Mouse (Mus musculus): ENCODE measurements around the gene Notch1.
A peak's percentile ranks its signal among the peaks of the same experiment; 100 is the strongest.

The Notch1 gene

GRCm38 (mm10) chr2:26408515-26409356 lies 107.7 kb downstream of the Notch1 start, which contains the start of gene Inpp5e:
Gene Inpp5e (minus strand): TSS chr2:26409203.
- peak; percentile 87 to 93 for DNase-seq (ENCODE audit: low spot score in 2 of 2)
